Mouse (Mus musculus): ENCODE measurements at regions not wholly inside any gene's neighbourhood (a gene's known extent, or its start where the extent isn't known, plus 50 kb on each side); places are given as distances from the start of the nearest gene placed in this dataset.

DNA sequence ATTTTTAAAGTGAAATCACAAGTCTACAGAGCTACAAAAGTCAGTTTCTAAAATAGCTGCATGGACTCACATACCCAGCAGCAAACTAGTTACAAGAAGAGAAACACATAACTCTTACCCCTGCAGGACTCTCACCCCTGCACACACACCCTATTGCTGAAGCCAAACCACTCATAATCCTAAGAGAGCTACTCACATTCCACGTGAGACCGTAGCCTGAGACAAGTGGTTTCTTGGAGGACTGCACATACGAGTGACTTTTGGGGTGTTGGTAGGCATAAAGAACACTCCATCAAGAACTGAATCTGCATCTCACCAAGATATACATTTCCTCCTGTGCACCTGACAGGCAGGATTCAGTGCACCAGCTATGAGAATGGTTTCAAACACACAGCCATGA is 150.8 kb downstream of the Gsdmc2 start:
- H3K27me3 ChIP-seq (ENCODE audit: control insufficient read depth, insufficient read depth, low read depth, low read length): no peaks in the 10 kb centered on the region
- peak; percentile 52 for ATAC-seq (ENCODE audit: low read depth)
- H3K36me3 ChIP-seq (ENCODE audit: control insufficient read depth, insufficient read depth, low read length): no peaks in the 10 kb centered on the region
- no peak overlapping the region for H3K27ac ChIP-seq (ENCODE audit: low read length)
- no peak overlapping the region for H3K9ac ChIP-seq (ENCODE audit: low read length)
- H3K4me2 ChIP-seq (ENCODE audit: low read depth, low read length): no peak overlapping the region
- no peak overlapping the region for H3K4me3 ChIP-seq (ENCODE audit: low read length)
- no peaks in the 10 kb centered on the region for H3K9me3 ChIP-seq (ENCODE audit: control insufficient read depth, low read length)
- no peaks in the 10 kb centered on the region; the same call in 1 of the 2 replicates for H3K4me1 ChIP-seq (replicated peaks; ENCODE audit: control insufficient read depth, insufficient read depth, low read length)
- 54% methylated on average over 3 of the region's 3 CpGs for WGBS

DNA sequence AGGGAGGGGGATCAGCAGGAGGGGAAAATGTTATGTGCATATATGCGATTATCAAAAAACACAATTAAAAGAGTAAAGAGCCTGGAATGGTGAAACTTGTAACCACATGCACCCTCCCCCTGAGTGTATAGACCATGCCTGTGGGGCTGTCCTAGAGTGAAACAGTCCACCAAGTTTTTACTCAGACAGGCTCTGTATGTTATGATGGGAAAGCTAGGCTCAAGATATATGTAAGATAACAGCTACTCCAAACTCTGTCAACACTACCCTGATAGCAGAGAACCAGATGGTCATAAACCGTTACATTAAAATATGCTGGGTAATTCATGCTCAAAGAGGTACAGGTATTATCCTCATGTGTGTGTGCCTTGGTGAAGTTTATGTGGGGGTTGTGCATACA is 151.4 kb downstream of the Gsdmc2 start:
- no peaks in the 10 kb centered on the region; the same call in 1 of the 2 replicates for H3K4me1 ChIP-seq (replicated peaks; ENCODE audit: control insufficient read depth, insufficient read depth, low read length)
- H3K4me3 ChIP-seq (ENCODE audit: low read length): no peak overlapping the region
- no peaks in the 10 kb centered on the region for H3K9me3 ChIP-seq (ENCODE audit: control insufficient read depth, low read length)
- H3K9ac ChIP-seq (ENCODE audit: low read length): no peak overlapping the region
- H3K4me2 ChIP-seq (ENCODE audit: low read depth, low read length): no peak overlapping the region
- H3K27me3 ChIP-seq (ENCODE audit: control insufficient read depth, insufficient read depth, low read depth, low read length): no peaks in the 10 kb centered on the region
- 77% methylated on average over 2 of the region's 2 CpGs for WGBS
- no peaks in the 10 kb centered on the region for H3K36me3 ChIP-seq (ENCODE audit: control insufficient read depth, insufficient read depth, low read length)
- ATAC-seq (ENCODE audit: low read depth): no peak
- H3K27ac ChIP-seq (ENCODE audit: low read length): no peak overlapping the region

DNA sequence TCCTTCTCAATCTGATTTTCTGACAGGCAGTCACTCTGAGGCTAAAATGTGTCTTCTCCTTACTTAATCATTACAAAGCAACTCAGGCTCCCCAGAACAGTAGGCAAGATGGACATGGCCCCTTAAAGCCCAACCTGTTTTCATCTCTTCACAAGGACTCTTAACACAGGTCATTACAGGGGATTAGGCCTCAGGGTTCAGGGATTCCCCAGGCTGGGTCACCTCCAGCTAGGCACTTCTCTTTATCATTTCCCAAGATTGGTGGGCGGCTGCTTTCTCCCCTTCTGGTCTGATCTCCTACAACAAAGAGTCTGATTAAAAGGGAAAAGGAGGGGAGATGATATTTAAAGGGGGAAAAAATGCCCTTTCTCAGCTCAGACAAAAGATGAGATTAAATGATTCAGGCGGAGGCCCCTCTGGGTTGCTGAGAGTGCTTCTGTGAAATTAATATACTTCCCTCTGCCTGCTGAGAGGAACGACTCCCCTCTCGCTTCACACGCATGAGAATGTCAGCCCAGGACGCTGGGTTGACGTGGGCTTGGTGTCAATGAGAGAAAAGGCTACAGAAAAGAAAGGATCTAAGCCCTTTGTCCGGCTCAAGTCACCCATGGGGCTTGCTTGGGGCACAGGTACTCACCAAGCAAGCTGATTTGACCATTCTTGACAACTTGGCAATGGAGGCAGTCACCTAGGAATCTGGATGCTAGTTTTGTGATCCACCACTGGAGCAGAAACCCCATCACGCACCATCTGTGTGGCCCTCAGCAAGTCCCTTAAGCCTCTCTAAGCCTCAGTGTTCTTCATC is 152.3 kb downstream of the Gsdmc2 start:
- Histone ChIP-seq H3K36me3 (ENCODE audit: control insufficient read depth, insufficient read depth, low read length) (no peaks in the 10 kb centered on the region), H3K9ac (ENCODE audit: low read length) (no peak overlapping the region), H3K4me2 (ENCODE audit: low read depth, low read length) (no peak overlapping the region), H3K27me3 (ENCODE audit: control insufficient read depth, insufficient read depth, low read depth, low read length) (no peaks in the 10 kb centered on the region), H3K4me1 (replicated peaks; ENCODE audit: control insufficient read depth, insufficient read depth, low read length) (no peaks in the 10 kb centered on the region; the same call in 1 of the 2 replicates), H3K4me3 (ENCODE audit: low read length) (no peak overlapping the region), H3K27ac (ENCODE audit: low read length) (no peak overlapping the region), H3K9me3 (ENCODE audit: control insufficient read depth, low read length) (no peaks in the 10 kb centered on the region)
- ATAC-seq (ENCODE audit: low read depth): no peak
- 72% methylated on average over 9 of the region's 9 CpGs for WGBS

GRCm38 (mm10) chr15:63689788-63690575 is 155.0 kb downstream of the Gsdmc2 start:
- Histone ChIP-seq H3K9me3 (ENCODE audit: control insufficient read depth, low read length) (no peaks in the 10 kb centered on the region), H3K9ac (ENCODE audit: low read length) (no peak overlapping the region), H3K27me3 (ENCODE audit: control insufficient read depth, insufficient read depth, low read depth, low read length) (no peaks in the 10 kb centered on the region), H3K27ac (ENCODE audit: low read length) (peak overlapping the region; percentile 20; the same call in 1 of the 2 replicates), H3K36me3 (ENCODE audit: control insufficient read depth, insufficient read depth, low read length) (no peaks in the 10 kb centered on the region), H3K4me2 (ENCODE audit: low read depth, low read length) (no peak overlapping the region), H3K4me1 (replicated peaks; ENCODE audit: control insufficient read depth, insufficient read depth, low read length) (no peaks in the 10 kb centered on the region; the same call in 1 of the 2 replicates), H3K4me3 (ENCODE audit: low read length) (no peak overlapping the region)
- ATAC-seq (ENCODE audit: low read depth): no peak
- WGBS: 50% methylated on average over 5 of the region's 5 CpGs

DNA sequence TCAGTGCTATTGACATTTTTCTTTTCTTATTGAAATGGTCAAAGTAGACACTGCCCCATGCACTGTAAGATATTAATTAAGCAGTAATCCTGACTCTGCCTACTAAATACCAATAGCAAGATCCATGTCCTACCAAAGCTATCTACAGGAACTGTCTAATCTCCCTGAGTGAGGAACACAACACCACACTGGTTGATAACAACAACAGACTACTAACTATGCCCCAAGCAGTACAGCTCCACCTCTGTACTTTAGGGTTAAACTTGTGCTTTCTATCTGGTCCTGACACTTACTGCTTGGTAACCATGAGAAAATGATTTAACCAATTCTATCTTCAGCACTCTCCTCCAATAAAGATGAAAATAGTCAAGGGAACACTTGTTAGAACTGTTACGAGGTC is 157.1 kb downstream of the Gsdmc2 start:
- Histone ChIP-seq H3K4me2 (ENCODE audit: low read depth, low read length) (no peak overlapping the region), H3K4me1 (replicated peaks; ENCODE audit: control insufficient read depth, insufficient read depth, low read length) (no peaks in the 10 kb centered on the region; the same call in 1 of the 2 replicates), H3K36me3 (ENCODE audit: control insufficient read depth, insufficient read depth, low read length) (no peaks in the 10 kb centered on the region), H3K9me3 (ENCODE audit: control insufficient read depth, low read length) (no peaks in the 10 kb centered on the region), H3K9ac (ENCODE audit: low read length) (no peak overlapping the region), H3K4me3 (ENCODE audit: low read length) (no peak overlapping the region), H3K27ac (ENCODE audit: low read length) (no peak overlapping the region), H3K27me3 (ENCODE audit: control insufficient read depth, insufficient read depth, low read depth, low read length) (no peaks in the 10 kb centered on the region)
- 94% methylated on average over 1 of the region's 1 CpGs for WGBS
- no peak for ATAC-seq (ENCODE audit: low read depth)

- 40% methylated on average over 3 of the region's 3 CpGs for WGBS
- Histone ChIP-seq H3K36me3 (ENCODE audit: control insufficient read depth, insufficient read depth, low read length) (no peaks in the 10 kb centered on the region), H3K4me1 (replicated peaks; ENCODE audit: control insufficient read depth, insufficient read depth, low read length) (no peaks in the 10 kb centered on the region; the same call in 1 of the 2 replicates), H3K9me3 (ENCODE audit: control insufficient read depth, low read length) (no peaks in the 10 kb centered on the region), H3K27ac (ENCODE audit: low read length) (no peak overlapping the region), H3K9ac (ENCODE audit: low read length) (no peak overlapping the region), H3K27me3 (ENCODE audit: control insufficient read depth, insufficient read depth, low read depth, low read length) (no peaks in the 10 kb centered on the region), H3K4me3 (ENCODE audit: low read length) (no peak overlapping the region), H3K4me2 (ENCODE audit: low read depth, low read length) (no peak overlapping the region)
- peak; percentile 61 for ATAC-seq (ENCODE audit: low read depth)
These were observed 157.9 kb downstream of the Gsdmc2 start for GRCm38 (mm10) chr15:63686954-63687562.

- no peak overlapping the region for H3K4me2 ChIP-seq (ENCODE audit: low read depth, low read length)
- H3K27ac ChIP-seq (ENCODE audit: low read length): peak overlapping the region; percentile 54
- no peak overlapping the region for H3K9ac ChIP-seq (ENCODE audit: low read length)
- no peak overlapping the region for H3K4me3 ChIP-seq (ENCODE audit: low read length)
- H3K4me1 ChIP-seq (replicated peaks; ENCODE audit: control insufficient read depth, insufficient read depth, low read length): peaks cover 17% of the 10 kb centered on the region
- no peaks in the 10 kb centered on the region for H3K27me3 ChIP-seq (ENCODE audit: control insufficient read depth, insufficient read depth, low read depth, low read length)
- ATAC-seq (ENCODE audit: low read depth): peak; percentile 89
- H3K36me3 ChIP-seq (ENCODE audit: control insufficient read depth, insufficient read depth, low read length): no peaks in the 10 kb centered on the region
- 35% methylated on average over 3 of the region's 3 CpGs for WGBS
- no peaks in the 10 kb centered on the region for H3K9me3 ChIP-seq (ENCODE audit: control insufficient read depth, low read length)
These were observed 164.7 kb downstream of the Gsdmc2 start for GRCm38 (mm10) chr15:63679984-63680925.

GRCm38 (mm10) chr15:63678921-63679320 is 166.1 kb downstream of the Gsdmc2 start:
- peaks cover 17% of the 10 kb centered on the region for H3K4me1 ChIP-seq (replicated peaks; ENCODE audit: control insufficient read depth, insufficient read depth, low read length)
- WGBS: 71% methylated on average over 5 of the region's 5 CpGs
- no peak overlapping the region for H3K4me3 ChIP-seq (ENCODE audit: low read length)

More at GRCm38 (mm10) chr15:63678921-63679320, 166.1 kb downstream of the Gsdmc2 start:
- no peak overlapping the region for H3K9ac ChIP-seq (ENCODE audit: low read length)
- no peaks in the 10 kb centered on the region for H3K36me3 ChIP-seq (ENCODE audit: control insufficient read depth, insufficient read depth, low read length)
- no peak for ATAC-seq (ENCODE audit: low read depth)
- no peak overlapping the region for H3K27ac ChIP-seq (ENCODE audit: low read length)
- no peaks in the 10 kb centered on the region for H3K9me3 ChIP-seq (ENCODE audit: control insufficient read depth, low read length)
- H3K4me2 ChIP-seq (ENCODE audit: low read depth, low read length): no peak overlapping the region
- H3K27me3 ChIP-seq (ENCODE audit: control insufficient read depth, insufficient read depth, low read depth, low read length): no peaks in the 10 kb centered on the region

All from lung, embryonic 16.5 days (tissue).